Mouse (Mus musculus): ENCODE data around the gene Mrnip. TPM values are rescaled to one million over a fixed set of nuclear protein-coding genes. Genes with fewer than 3 reads are reported as not detected.

Gene Mrnip
- polyA plus RNA-seq, 2 experiments: 7.6 to 8.5 TPM

DNA sequence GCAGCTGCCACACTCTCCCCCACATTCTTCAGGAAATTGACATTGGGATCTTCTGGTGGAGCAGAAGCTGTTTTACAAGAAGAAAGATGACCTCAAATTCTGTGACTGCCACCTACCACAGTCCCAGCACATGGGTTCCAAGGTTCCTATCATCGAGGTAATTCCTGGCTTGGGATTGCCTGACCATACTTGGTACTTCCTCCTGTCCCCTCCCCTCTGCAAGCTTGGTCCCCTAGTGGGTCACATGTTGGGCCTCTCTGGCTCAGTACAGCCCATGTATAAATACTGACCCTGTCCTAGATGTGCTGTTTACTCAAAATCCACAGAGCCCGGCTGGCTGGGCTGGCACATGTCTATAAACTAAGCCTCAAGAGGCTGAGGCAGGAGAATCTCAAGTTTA lies 31.8 kb downstream of the Mrnip start:
- H3K4me2 ChIP-seq (ENCODE audit: low read depth): no peak overlapping the region
- ATAC-seq (ENCODE audit: insufficient read depth): no peak
- H3K9ac ChIP-seq (replicated peaks): no peak overlapping the region
- H3K4me1 ChIP-seq (replicated peaks; ENCODE audit: control insufficient read depth in 2 of 2, insufficient read depth in 2 of 2, low read length in 1 of 2): peaks cover 6% of the 10 kb centered on the region in 2 experiments
- no peak for DNase-seq (ENCODE audit: low read depth in 3 of 3, low spot score in 3 of 3)
- TF ChIP-seq EP300 (IDR thresholded peaks at IDR 0.05; ENCODE audit: low read depth): no peak
- no peak for TF ChIP-seq CTCF (IDR thresholded peaks at IDR 0.05; ENCODE audit: low read depth)
- no peaks in the 10 kb centered on the region for H3K27me3 ChIP-seq (ENCODE audit: control insufficient read depth, insufficient read depth, low read length)
- H3K36me3 ChIP-seq (replicated peaks; ENCODE audit: control insufficient read depth, insufficient read depth, low read depth): peaks cover 63% of the 10 kb centered on the region
- no peaks in the 10 kb centered on the region for H3K9me3 ChIP-seq (ENCODE audit: control insufficient read depth, low read length)
- H3K27ac ChIP-seq: no peak overlapping the region
- 79% methylated on average over 2 of the region's 2 CpGs for WGBS (ENCODE audit: insufficient replicate concordance)
- no peak overlapping the region for H3K4me3 ChIP-seq (ENCODE audit: insufficient read depth in 1 of 2, low read depth in 2 of 2, low read length in 2 of 2)

DNA sequence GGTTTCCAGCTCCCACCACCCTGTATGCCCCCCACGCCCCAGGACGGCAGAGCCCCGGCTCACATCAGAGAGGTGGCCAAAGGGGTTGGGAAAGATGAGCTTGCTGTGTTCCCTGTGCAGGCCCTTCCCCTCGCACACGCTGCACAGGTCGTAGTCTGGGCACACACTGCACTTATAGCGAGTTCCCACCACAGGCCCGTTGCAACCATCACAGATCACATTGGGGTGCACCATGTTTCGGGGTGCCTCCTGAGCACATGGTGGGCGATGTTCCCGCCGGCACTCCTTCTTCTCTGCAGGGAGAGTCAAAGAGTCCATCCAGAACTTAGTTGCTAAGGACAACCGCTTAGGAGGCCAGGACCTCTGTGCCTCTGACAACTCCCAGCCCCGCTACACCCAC lies 33.1 kb downstream of the Mrnip start:
- Histone ChIP-seq H3K9ac (replicated peaks) (no peak overlapping the region), H3K4me3 (ENCODE audit: insufficient read depth in 1 of 2, low read depth in 2 of 2, low read length in 2 of 2) (no peak overlapping the region), H3K4me1 (replicated peaks; ENCODE audit: control insufficient read depth in 2 of 2, insufficient read depth in 2 of 2, low read length in 1 of 2) (peaks cover 13 to 15% of the 10 kb centered on the region in 2 experiments), H3K9me3 (ENCODE audit: control insufficient read depth, low read length) (no peaks in the 10 kb centered on the region), H3K4me2 (ENCODE audit: low read depth) (no peak overlapping the region), H3K27me3 (ENCODE audit: control insufficient read depth, insufficient read depth, low read length) (no peaks in the 10 kb centered on the region), H3K27ac (no peak overlapping the region), H3K36me3 (replicated peaks; ENCODE audit: control insufficient read depth, insufficient read depth, low read depth) (peaks cover 49% of the 10 kb centered on the region)
- TF ChIP-seq EP300 (IDR thresholded peaks at IDR 0.05; ENCODE audit: low read depth) (no peak), CTCF (IDR thresholded peaks at IDR 0.05; ENCODE audit: low read depth) (no peak)
- DNase-seq (ENCODE audit: low read depth in 3 of 3, low spot score in 3 of 3): no peak
- ATAC-seq (ENCODE audit: insufficient read depth): no peak
- WGBS (ENCODE audit: insufficient replicate concordance): 93% methylated on average over 14 of the region's 14 CpGs

DNA sequence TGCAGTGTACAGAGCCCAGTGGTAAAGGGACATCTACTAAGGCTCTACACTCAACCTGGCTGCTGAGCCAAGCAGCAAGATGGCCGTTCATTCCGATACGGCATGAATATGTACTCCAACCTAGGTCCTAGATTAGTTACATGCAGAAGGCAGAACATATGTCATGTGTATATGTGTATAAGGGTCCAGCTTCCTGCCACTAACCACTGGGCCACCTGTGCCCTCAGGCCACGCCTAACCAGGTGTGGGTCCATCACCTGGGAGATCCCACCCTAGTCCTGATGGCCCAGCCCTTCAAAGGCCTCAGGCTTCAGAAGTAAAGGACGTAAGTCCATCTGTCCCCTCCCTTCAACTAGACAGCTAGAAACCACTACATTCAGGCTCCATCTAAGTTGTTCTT lies 33.8 kb downstream of the Mrnip start:
- no peak for ATAC-seq (ENCODE audit: insufficient read depth)
- Histone ChIP-seq H3K4me1 (replicated peaks; ENCODE audit: control insufficient read depth in 2 of 2, insufficient read depth in 2 of 2, low read length in 1 of 2) (peaks cover 13 to 15% of the 10 kb centered on the region in 2 experiments), H3K9ac (replicated peaks) (no peak overlapping the region), H3K4me2 (ENCODE audit: low read depth) (no peak overlapping the region), H3K27me3 (ENCODE audit: control insufficient read depth, insufficient read depth, low read length) (no peaks in the 10 kb centered on the region), H3K9me3 (ENCODE audit: control insufficient read depth, low read length) (no peaks in the 10 kb centered on the region), H3K36me3 (replicated peaks; ENCODE audit: control insufficient read depth, insufficient read depth, low read depth) (peaks cover 42% of the 10 kb centered on the region), H3K27ac (no peak overlapping the region), H3K4me3 (ENCODE audit: insufficient read depth in 1 of 2, low read depth in 2 of 2, low read length in 2 of 2) (no peak overlapping the region)
- no peak for DNase-seq (ENCODE audit: low read depth in 3 of 3, low spot score in 3 of 3)
- TF ChIP-seq EP300 (IDR thresholded peaks at IDR 0.05; ENCODE audit: low read depth) (no peak), CTCF (IDR thresholded peaks at IDR 0.05; ENCODE audit: low read depth) (no peak)
- 84% methylated on average over 5 of the region's 5 CpGs for WGBS (ENCODE audit: insufficient replicate concordance)

DNA sequence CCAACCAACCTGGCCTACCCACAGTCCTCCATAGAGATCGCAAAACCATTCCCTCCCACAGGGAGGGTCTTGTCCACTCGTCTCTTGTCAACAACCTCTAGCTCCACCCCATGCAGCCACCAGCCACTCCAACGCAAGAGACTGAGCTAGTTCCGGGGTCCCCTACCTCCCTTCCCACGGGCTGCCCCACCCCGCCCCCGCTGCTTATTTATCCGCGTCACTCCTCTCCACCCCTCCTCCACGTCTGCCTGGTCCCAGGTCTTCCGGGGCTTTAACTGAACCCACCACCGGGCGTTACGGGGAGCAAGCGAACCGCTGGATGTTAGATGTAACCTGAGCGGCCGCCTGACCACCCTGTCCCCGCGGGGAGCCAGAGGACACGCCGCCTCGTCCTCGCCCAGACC lies 35.9 kb downstream of the Mrnip start:
- Histone ChIP-seq H3K27me3 (ENCODE audit: control insufficient read depth, insufficient read depth, low read length) (no peaks in the 10 kb centered on the region), H3K36me3 (replicated peaks; ENCODE audit: control insufficient read depth, insufficient read depth, low read depth) (peaks cover 27% of the 10 kb centered on the region), H3K4me3 (ENCODE audit: insufficient read depth in 1 of 2, low read depth in 2 of 2, low read length in 2 of 2) (peak overlapping the region; percentile 81 to 83), H3K4me2 (ENCODE audit: low read depth) (peak overlapping the region; percentile 69), H3K4me1 (replicated peaks; ENCODE audit: control insufficient read depth in 2 of 2, insufficient read depth in 2 of 2, low read length in 1 of 2) (peaks cover 13 to 15% of the 10 kb centered on the region in 2 experiments), H3K27ac (peak overlapping the region; percentile 95), H3K9ac (replicated peaks) (peak overlapping the region; percentile 85), H3K9me3 (ENCODE audit: control insufficient read depth, low read length) (no peaks in the 10 kb centered on the region)
- ATAC-seq (ENCODE audit: insufficient read depth) (peak; percentile 88), DNase-seq (ENCODE audit: low read depth in 3 of 3, low spot score in 3 of 3) (peak; percentile 85 to 86 (median 85))
- TF ChIP-seq EP300 (IDR thresholded peaks at IDR 0.05; ENCODE audit: low read depth) (no peak; the same call in 1 of the 2 replicates), CTCF (IDR thresholded peaks at IDR 0.05; ENCODE audit: low read depth) (no peak)
- WGBS (ENCODE audit: insufficient replicate concordance): under 1% methylated on average over 24 of the region's 24 CpGs

DNA sequence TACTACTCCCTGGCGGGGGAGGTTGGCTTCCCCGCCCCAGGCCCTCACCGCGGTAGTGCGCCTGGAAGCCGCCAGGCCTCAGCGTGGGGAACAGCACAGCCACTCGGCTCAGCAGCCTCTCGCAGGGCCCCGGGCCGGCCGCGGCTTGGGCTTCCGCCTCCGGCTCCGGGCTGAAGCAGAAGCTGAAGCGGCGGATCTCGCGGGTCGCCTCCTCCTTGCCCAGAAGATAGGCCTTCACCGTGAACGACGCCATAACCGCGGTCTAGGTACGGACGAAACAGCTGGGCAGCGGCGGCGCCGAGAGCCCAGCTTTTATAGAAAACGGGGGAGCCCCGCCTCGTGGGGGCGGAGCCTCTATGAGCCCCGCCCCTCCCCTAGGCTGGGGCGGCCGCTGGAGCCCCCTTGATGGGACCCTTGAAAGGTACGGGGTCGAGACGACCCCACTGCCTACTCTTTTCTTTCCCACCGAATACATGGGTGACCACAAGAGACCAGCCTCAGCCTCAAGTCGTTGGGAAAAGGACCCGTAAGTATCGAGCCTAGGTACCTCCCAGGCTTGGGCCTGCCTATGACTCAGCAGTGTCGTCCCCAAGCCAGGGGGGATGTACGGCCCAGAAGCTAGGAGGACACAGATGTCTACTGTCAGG lies 36.4 kb downstream of the Mrnip start, which contains the start of the genes Sqstm1 and Mgat4b:
Gene Sqstm1, minus strand, starts transcription at position 323 of the 647 bp plus-strand sequence.
Gene Mgat4b, plus strand, starts transcription at position 386 of the 647 bp plus-strand sequence.
- no peaks in the 10 kb centered on the region for H3K27me3 ChIP-seq (ENCODE audit: control insufficient read depth, insufficient read depth, low read length)
- H3K27ac ChIP-seq: peak within 1 kb of the TSS; percentile 95
- H3K4me3 ChIP-seq (ENCODE audit: insufficient read depth in 1 of 2, low read depth in 2 of 2, low read length in 2 of 2): peak within 1 kb of the TSS; percentile 81 to 83
- TF ChIP-seq EP300 (IDR thresholded peaks at IDR 0.05; ENCODE audit: low read depth): no peak
- TF ChIP-seq CTCF (IDR thresholded peaks at IDR 0.05; ENCODE audit: low read depth): peak; percentile 35; the same call in 1 of the 2 replicates
- under 1% methylated on average over 48 of the region's 48 CpGs for WGBS (ENCODE audit: insufficient replicate concordance)
- DNase-seq (ENCODE audit: low read depth in 3 of 3, low spot score in 3 of 3) (peak in 2 of 3 experiments; percentile 55 to 70), ATAC-seq (ENCODE audit: insufficient read depth) (peak; percentile 73)
- peak within 1 kb of the TSS; percentile 69 for H3K4me2 ChIP-seq (ENCODE audit: low read depth)
- peaks cover 23% of the 10 kb centered on the region for H3K36me3 ChIP-seq (replicated peaks; ENCODE audit: control insufficient read depth, insufficient read depth, low read depth)
- peak within 1 kb of the TSS; percentile 85 for H3K9ac ChIP-seq (replicated peaks)
- H3K4me1 ChIP-seq (replicated peaks; ENCODE audit: control insufficient read depth in 2 of 2, insufficient read depth in 2 of 2, low read length in 1 of 2): peaks cover 18 to 19% of the 10 kb centered on the region in 2 experiments
- H3K9me3 ChIP-seq (ENCODE audit: control insufficient read depth, low read length): no peaks in the 10 kb centered on the region

All from liver, embryonic 14.5 days (tissue).